Comparison of ENCODE assay signal across 9 mouse cellular contexts in the genomic region with DNA sequence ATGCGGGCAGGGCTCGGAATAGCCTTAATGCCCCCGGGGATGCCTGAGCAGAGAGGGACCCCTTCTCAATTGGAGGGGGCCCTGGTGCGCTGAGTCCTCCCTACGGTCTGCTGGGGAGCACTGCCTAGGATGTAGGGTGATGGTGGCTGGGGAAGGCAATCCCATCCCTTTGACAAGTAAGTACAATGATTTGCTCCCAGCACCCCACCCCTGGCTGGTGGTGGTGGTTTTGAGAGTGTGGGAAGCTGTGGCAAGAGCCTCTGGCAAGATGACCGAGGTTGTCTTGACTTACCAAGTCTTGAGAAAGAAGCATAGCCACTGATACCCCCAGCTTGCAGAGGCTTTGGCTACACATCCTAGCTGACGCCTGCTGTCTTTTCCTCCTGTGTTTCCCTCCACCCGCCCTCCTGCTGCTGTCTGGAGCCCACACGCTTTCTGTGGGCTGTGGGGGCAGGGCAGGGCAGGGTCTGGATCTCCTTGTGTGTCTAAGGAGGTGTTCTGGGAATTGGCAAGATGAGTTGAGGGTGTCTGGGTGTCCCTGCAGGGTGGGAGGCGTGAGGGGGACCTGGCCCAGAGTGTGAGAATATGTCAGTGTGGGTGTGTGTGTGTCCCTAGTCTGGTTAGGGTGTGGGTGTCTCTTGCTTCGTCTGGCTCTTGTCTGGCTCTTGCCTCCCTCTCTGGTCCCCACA. TPM values are rescaled to one million over a fixed set of nuclear protein-coding genes. Genes with fewer than 3 reads are reported as not detected.
A peak's percentile ranks its signal among the peaks of the same experiment; 100 is the strongest.
DNase-seq lines count a peak whose midpoint lies in the region; ATAC-seq and TF ChIP-seq lines count a peak whose summit lies in the region.
"Had no signal": no experiment of that assay in that cellular context is flagged by ENCODE, and none has a peak within 500 bp of the region (broad histone marks: within the 10 kb centered on the region; RNA-seq: fewer than 3 reads in every experiment).

No protein-coding gene starts in this region.

- H3K9me3 ChIP-seq in midbrain, embryonic 11.5 days (ENCODE audit: control insufficient read depth, low read length) = no peaks in the 10 kb centered on the region
- H3K9me3 ChIP-seq in midbrain, postnatal 0 days (ENCODE audit: low read length) = no peaks in the 10 kb centered on the region
- H3K9me3 ChIP-seq in forebrain, postnatal 0 days (ENCODE audit: low read length) = no peaks in the 10 kb centered on the region
- H3K9me3 ChIP-seq in limb, embryonic 10.5 days (replicated peaks) = no peaks in the 10 kb centered on the region

- no peak overlapping the region for H3K4me3 ChIP-seq in midbrain, embryonic 11.5 days (ENCODE audit: low read depth, low read length)
- no peak overlapping the region for H3K4me3 ChIP-seq in midbrain, postnatal 0 days (ENCODE audit: low read depth, low read length)
- H3K4me3 ChIP-seq in forebrain, postnatal 0 days (ENCODE audit: low read depth, low read length) = no peak overlapping the region
- peak overlapping the region; percentile 78 for H3K4me3 ChIP-seq in limb, embryonic 10.5 days

- H3K4me2 ChIP-seq in midbrain, embryonic 11.5 days = peak overlapping the region; percentile 2; the same call in 1 of the 2 replicates
- H3K4me2 ChIP-seq in midbrain, postnatal 0 days (ENCODE audit: low read depth, low read length, poor library complexity, severe bottlenecking) = no peak overlapping the region
- no peak overlapping the region for H3K4me2 ChIP-seq in forebrain, postnatal 0 days (ENCODE audit: low read depth)

- H3K36me3 ChIP-seq in midbrain, embryonic 11.5 days (ENCODE audit: control insufficient read depth, insufficient read depth, low read length) = no peaks in the 10 kb centered on the region
- H3K36me3 ChIP-seq in midbrain, postnatal 0 days (ENCODE audit: insufficient read depth, low read length) = no peaks in the 10 kb centered on the region
- no peaks in the 10 kb centered on the region for H3K36me3 ChIP-seq in forebrain, postnatal 0 days (ENCODE audit: insufficient read depth)
- H3K36me3 ChIP-seq in limb, embryonic 10.5 days = peaks cover 12% of the 10 kb centered on the region

- no peak overlapping the region for H3K27ac ChIP-seq in midbrain, embryonic 11.5 days (ENCODE audit: low read depth, low read length)
- no peak overlapping the region for H3K27ac ChIP-seq in midbrain, postnatal 0 days (ENCODE audit: low read depth, low read length)
- H3K27ac ChIP-seq in forebrain, postnatal 0 days (ENCODE audit: low read depth, low read length) = no peak overlapping the region
- peak overlapping the region; percentile 95 for H3K27ac ChIP-seq in limb, embryonic 10.5 days

- peaks cover 74% of the 10 kb centered on the region for H3K4me1 ChIP-seq in midbrain, embryonic 11.5 days (ENCODE audit: control insufficient read depth, insufficient read depth, low read length)
- peaks cover 14% of the 10 kb centered on the region; the same call in 1 of the 2 replicates for H3K4me1 ChIP-seq in midbrain, postnatal 0 days (ENCODE audit: insufficient read depth, low read length)
- peaks cover 36% of the 10 kb centered on the region for H3K4me1 ChIP-seq in forebrain, postnatal 0 days (ENCODE audit: insufficient read depth)
- H3K4me1 ChIP-seq in limb, embryonic 10.5 days = peaks cover 100% of the 10 kb centered on the region

- no peak overlapping the region for H3K9ac ChIP-seq in midbrain, embryonic 11.5 days (ENCODE audit: low read length)
- no peak overlapping the region for H3K9ac ChIP-seq in midbrain, postnatal 0 days (replicated peaks; ENCODE audit: low read length, poor library complexity, severe bottlenecking)
- 0 out of 2 replicates have a peak overlapping the region, but pooled peaks have one; percentile 14 for H3K9ac ChIP-seq in forebrain, postnatal 0 days

- H3K27me3 ChIP-seq in midbrain, embryonic 11.5 days (ENCODE audit: control insufficient read depth, insufficient read depth, low read length) = peaks cover 8% of the 10 kb centered on the region
- H3K27me3 ChIP-seq in midbrain, postnatal 0 days (ENCODE audit: insufficient read depth, low read length) = 0 out of 2 replicates have a peak, but pooled peaks cover 3% of the 10 kb centered on the region
- H3K27me3 ChIP-seq in forebrain, postnatal 0 days (ENCODE audit: insufficient read depth, low read length) = no peaks in the 10 kb centered on the region; the same call in 1 of the 2 replicates
- H3K27me3 ChIP-seq in limb, embryonic 10.5 days (ENCODE audit: low read depth, poor library complexity, severe bottlenecking) = no peaks in the 10 kb centered on the region

- no peak for TF ChIP-seq CTCF in midbrain, postnatal 0 days (IDR thresholded peaks at IDR 0.05)
- TF ChIP-seq CTCF in forebrain, postnatal 0 days (IDR thresholded peaks at IDR 0.05; ENCODE audit: low read depth) = no peak

- WGBS in midbrain, embryonic 11.5 days = 54% methylated on average over 11 of the region's 11 CpGs
- 56% methylated on average over 11 of the region's 11 CpGs for WGBS in midbrain, postnatal 0 days
- WGBS in forebrain, postnatal 0 days = 53% methylated on average over 11 of the region's 11 CpGs
- 52% methylated on average over 11 of the region's 11 CpGs for WGBS in limb, embryonic 10.5 days

- peak; percentile 70 for DNase-seq in cerebellum, adult 11-12 months
- DNase-seq in cerebellum, postnatal 36 days = no peak
- no peak for DNase-seq in midbrain, embryonic 11.5 days (ENCODE audit: low spot score, missing footprints)
- no peak for DNase-seq in midbrain, postnatal 0 days (ENCODE audit: low spot score)
- no peak for DNase-seq in forebrain, postnatal 0 days
- peak; percentile 34 for DNase-seq in limb, embryonic 10.5 days (ENCODE audit: low spot score)
- DNase-seq in right cerebral cortex, postnatal 36 days (ENCODE audit: low spot score in 2 of 2) = peak; percentile 73

- no peak for ATAC-seq in midbrain, embryonic 11.5 days (ENCODE audit: low FRiP score)
- ATAC-seq in midbrain, postnatal 0 days (ENCODE audit: low FRiP score) = no peak
- no peak for ATAC-seq in forebrain, postnatal 0 days
- ATAC-seq in erythroid progenitor cell, adult 5-6 weeks (replicated peaks; ENCODE audit: low FRiP score, poor library complexity, severe bottlenecking) = no peak

RNA-seq across cellular contexts. Expression of a gene that starts 12.5 kb away (rescaled TPM):
- polyA plus RNA-seq in midbrain, embryonic 11.5 days (2014; fragmentation: Nextera tagmentation; extraction: Ambion mirVana) = 13.2 and 14.8 TPM in 2 replicates
- 14.3 and 20.4 TPM in 2 replicates for total RNA-seq in midbrain, postnatal 0 days (2014; rRNA removed)
- 8.2 and 8.7 TPM in 2 replicates for polyA plus RNA-seq in midbrain, postnatal 0 days (2015; fragmentation: Nextera tagmentation; extraction: Ambion mirVana)
- 11.6 and 15.2 TPM in 2 replicates for total RNA-seq in forebrain, postnatal 0 days (2014; rRNA removed)
- polyA plus RNA-seq in forebrain, postnatal 0 days (2015; fragmentation: Nextera tagmentation; extraction: Ambion mirVana) = 9.5 and 10.7 TPM in 2 replicates
- 38.4 and 43.7 TPM in 2 replicates for polyA plus RNA-seq in limb, embryonic 10.5 days (2016; fragmentation: Nextera tagmentation; extraction: Ambion mirVana)
- 4.3 and 18.4 TPM in 2 replicates for total RNA-seq in erythroid progenitor cell, adult 5-6 weeks (2015; ENCODE audit: low replicate concordance)
- 0.51 and 1.4 TPM in 2 replicates for total RNA-seq in erythroid progenitor cell, adult 5-6 weeks (2017; ENCODE audit: low replicate concordance)

RNA-seq across cellular contexts. Expression of a gene that starts 32.5 kb away (rescaled TPM):
- 44.3 and 45.0 TPM in 2 replicates for polyA plus RNA-seq in midbrain, embryonic 11.5 days (2014; fragmentation: Nextera tagmentation; extraction: Ambion mirVana)
- total RNA-seq in midbrain, postnatal 0 days (2014; rRNA removed) = 0.19 and 0.44 TPM in 2 replicates
- polyA plus RNA-seq in midbrain, postnatal 0 days (2015; fragmentation: Nextera tagmentation; extraction: Ambion mirVana) = 0.52 and 0.65 TPM in 2 replicates
- total RNA-seq in forebrain, postnatal 0 days (2014; rRNA removed) = 2.2 and 2.3 TPM in 2 replicates
- 1.3 and 1.7 TPM in 2 replicates for polyA plus RNA-seq in forebrain, postnatal 0 days (2015; fragmentation: Nextera tagmentation; extraction: Ambion mirVana)
- polyA plus RNA-seq in limb, embryonic 10.5 days (2016; fragmentation: Nextera tagmentation; extraction: Ambion mirVana) = 69.9 and 79.5 TPM in 2 replicates
- total RNA-seq in erythroid progenitor cell, adult 5-6 weeks (2015; ENCODE audit: low replicate concordance) = 72.4 and 84.3 TPM in 2 replicates
- 96.1 and 116 TPM in 2 replicates for total RNA-seq in erythroid progenitor cell, adult 5-6 weeks (2017; ENCODE audit: low replicate concordance)

RNA-seq across cellular contexts. Expression of a gene that starts 42.7 kb away (rescaled TPM):
- polyA plus RNA-seq in midbrain, embryonic 11.5 days (2014; fragmentation: Nextera tagmentation; extraction: Ambion mirVana) = not detected in 2 replicates
- 3.0 and 5.1 TPM in 2 replicates for total RNA-seq in midbrain, postnatal 0 days (2014; rRNA removed)
- polyA plus RNA-seq in midbrain, postnatal 0 days (2015; fragmentation: Nextera tagmentation; extraction: Ambion mirVana) = 4.5 and 5.1 TPM in 2 replicates
- total RNA-seq in forebrain, postnatal 0 days (2014; rRNA removed) = 1.2 and 1.4 TPM in 2 replicates
- 2.0 and 2.7 TPM in 2 replicates for polyA plus RNA-seq in forebrain, postnatal 0 days (2015; fragmentation: Nextera tagmentation; extraction: Ambion mirVana)
- polyA plus RNA-seq in limb, embryonic 10.5 days (2016; fragmentation: Nextera tagmentation; extraction: Ambion mirVana) = 0.24 and 0.29 TPM in 2 replicates
- not detected in 2 replicates for total RNA-seq in erythroid progenitor cell, adult 5-6 weeks (2015; ENCODE audit: low replicate concordance)
- total RNA-seq in erythroid progenitor cell, adult 5-6 weeks (2017; ENCODE audit: low replicate concordance) = not detected in 2 replicates
- total RNA-seq: MEL had no signal

Comparison
In these comparisons a context has a peak if more than half of its experiments do, and no peak if none do; other contexts are left out.
1. DNase-seq: peak in cerebellum, adult 11-12 months (single experiment), limb, embryonic 10.5 days (single experiment) and right cerebral cortex, postnatal 36 days (2 of 2); none in cerebellum, postnatal 36 days (0 of 2), midbrain, embryonic 11.5 days (single experiment), midbrain, postnatal 0 days (single experiment) and forebrain, postnatal 0 days (single experiment).
2. RNA of a gene that starts 32.5 kb away (polyA plus RNA-seq): 69.9 to 79.5 TPM in limb, embryonic 10.5 days and 44.3 to 45.0 TPM in midbrain, embryonic 11.5 days; 1.3 to 1.7 TPM in forebrain, postnatal 0 days and 0.52 to 0.65 TPM in midbrain, postnatal 0 days; every median in the first group is over 10 times any median in the second.